Mouse (Mus musculus) gastrocnemius, postnatal 25 days (tissue): ENCODE measurements around the gene Lpin2. TPM values are rescaled to one million over a fixed set of nuclear protein-coding genes. Genes with fewer than 3 reads are reported as not detected.

Source experiments
- DNase-seq: peaks from one replicate; pipeline ENCODE4 v3.0.0; 2022
- total RNA-seq, 2 experiments: library from RNA; stranded (reverse); gene quantifications; 1 replicate in 1 of 2; 2 replicates in 1 of 2; pipeline ENCODE4 v1.2.3; 2021

Gene Lpin2
- total RNA-seq, 2 experiments from 2014 or later, result 4.0 to 4.9 TPM

DNA sequence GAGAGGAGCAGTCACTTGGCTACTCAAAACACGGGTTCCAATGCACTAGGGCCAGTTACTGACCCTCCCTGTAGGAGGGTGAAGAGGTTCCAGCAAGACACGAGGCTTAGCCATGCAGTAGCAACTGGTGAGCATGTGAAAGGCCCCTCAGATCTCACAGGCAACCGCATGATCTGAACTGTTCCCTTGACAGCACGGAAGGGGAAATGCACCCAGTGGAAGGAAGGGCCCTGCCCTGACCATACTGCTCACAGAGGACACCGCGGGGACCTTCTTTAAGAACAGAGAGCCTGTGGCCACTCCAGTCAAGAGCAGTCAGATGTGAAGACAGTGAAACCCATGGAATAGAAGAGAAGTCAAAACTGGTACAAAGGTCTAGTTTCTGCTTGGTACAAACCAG lies 80.8 kb downstream of the Lpin2 start:
- DNase-seq, result no peak

GRCm38 (mm10) chr17:71264739-71265138 lies 82.4 kb downstream of the Lpin2 start:
- DNase-seq, result no peak

- no peak for DNase-seq
These were observed 83.1 kb downstream of the Lpin2 start for GRCm38 (mm10) chr17:71265336-71266051.

DNA sequence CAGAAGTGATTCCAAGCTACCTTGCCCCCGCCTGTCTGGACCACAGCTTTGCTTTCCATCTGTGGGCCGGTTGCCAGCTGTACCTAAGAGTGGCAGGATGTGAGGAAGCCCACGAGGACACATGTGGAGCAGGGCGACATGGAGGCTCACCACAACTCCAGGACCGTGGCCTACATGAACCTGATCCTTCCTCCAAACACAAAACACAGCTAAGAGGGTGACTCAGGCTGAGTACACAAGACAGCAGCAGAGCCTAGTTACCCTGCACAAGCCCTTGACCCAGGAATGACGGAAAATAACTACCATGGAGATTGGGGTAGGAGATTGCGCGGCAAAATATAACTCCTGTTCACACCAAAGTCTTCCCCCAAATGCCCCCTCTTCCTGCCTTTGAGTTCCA lies 85.0 kb downstream of the Lpin2 start:
- no peak for DNase-seq

GRCm38 (mm10) chr17:71268152-71268551 lies 85.8 kb downstream of the Lpin2 start:
- DNase-seq, result no peak

DNA sequence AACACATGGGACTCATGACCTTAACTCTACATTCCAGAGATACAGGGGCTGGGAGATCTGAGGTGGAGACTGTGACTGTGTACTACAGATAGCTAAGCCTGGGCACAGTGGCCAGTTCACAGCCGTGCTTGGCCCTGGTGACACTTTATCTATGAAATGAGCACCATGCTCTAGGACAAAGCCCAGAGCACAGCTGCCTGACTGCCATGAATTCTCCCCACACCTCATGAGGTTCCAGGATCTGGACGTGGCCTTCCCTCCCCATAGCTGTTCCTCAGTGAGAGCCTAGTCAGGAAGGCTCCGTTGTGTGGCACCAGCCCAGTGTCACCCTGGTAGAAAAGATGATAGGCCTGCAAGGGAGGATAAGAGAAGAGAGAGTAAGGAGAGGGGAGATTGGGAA lies 86.2 kb downstream of the Lpin2 start:
- DNase-seq, result no peak

DNA sequence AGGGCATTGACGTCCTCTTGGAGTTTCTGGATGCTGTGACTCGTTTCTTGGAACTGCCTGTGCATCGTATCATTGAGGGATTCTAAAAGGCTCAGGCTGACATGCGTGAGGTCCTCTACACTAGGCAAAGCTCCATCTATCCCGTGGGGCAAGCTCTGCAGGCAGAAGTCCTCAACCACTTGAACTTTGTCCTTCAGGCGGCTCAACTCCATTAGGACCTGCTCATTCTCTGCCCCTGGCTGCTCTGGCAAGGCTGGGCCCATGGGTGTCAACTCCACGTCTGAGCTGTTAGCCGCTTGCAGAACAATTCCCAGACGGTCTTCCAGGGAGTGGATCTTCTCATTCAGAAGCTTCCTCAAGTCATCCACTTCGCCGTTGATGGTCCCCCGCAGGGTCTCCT lies 91.5 kb downstream of the Lpin2 start:
- no peak for DNase-seq

GRCm38 (mm10) chr17:71276771-71277170 lies 94.4 kb downstream of the Lpin2 start:
- no peak for DNase-seq

- DNase-seq, result no peak
These were observed 95.5 kb downstream of the Lpin2 start for GRCm38 (mm10) chr17:71277701-71278491.

- no peak for DNase-seq
These were observed 100.4 kb downstream of the Lpin2 start for GRCm38 (mm10) chr17:71282716-71283115.

DNA sequence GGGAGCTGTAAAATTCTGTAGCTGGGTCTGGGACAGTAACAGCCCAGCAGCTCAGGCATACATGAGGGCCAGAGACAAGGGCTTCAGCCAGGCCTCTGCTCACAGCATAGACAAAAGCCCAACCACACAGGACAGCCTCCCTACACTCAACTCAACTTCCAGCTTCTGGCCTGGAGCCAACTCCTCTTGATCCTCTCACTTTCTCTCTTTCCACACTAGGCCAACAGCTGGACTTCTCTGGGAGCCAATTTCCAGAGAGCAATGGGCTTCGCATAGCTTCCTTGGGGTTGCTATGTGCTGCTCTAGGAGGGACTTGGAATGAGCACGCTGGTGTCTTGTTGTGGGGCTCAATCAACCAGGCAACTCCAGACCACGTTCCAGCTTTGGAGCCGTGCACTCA lies 100.9 kb downstream of the Lpin2 start:
- peak; percentile 71 for DNase-seq

GRCm38 (mm10) chr17:71284890-71285289 lies 102.5 kb downstream of the Lpin2 start:
- peak; percentile 23 for DNase-seq

- peak; percentile 79 for DNase-seq
These were observed 103.6 kb downstream of the Lpin2 start for GRCm38 (mm10) chr17:71285929-71286328.

DNA sequence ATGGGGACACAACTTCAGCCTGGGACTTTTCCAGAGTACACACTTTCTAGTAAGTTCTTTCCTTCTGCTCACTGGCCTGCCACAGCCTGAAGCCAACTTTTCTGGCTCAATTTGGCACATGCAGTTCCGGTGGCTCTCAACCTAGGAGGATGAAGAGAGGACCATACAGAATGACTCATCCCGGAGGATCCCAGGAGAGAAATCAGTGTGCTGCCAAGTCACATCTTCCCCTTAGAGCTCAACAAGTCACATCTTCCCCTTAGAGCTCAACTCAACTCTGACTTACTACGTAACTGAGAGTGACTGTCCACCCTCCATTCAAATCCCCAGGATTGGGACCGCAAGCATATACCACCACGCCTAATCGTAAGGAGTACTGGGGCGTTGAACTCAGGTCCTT lies 105.2 kb downstream of the Lpin2 start:
- no peak for DNase-seq

GRCm38 (mm10) chr17:71288145-71288758 lies 105.9 kb downstream of the Lpin2 start:
- no peak for DNase-seq

- no peak for DNase-seq
These were observed 106.6 kb downstream of the Lpin2 start for GRCm38 (mm10) chr17:71288808-71289548.

- no peak for DNase-seq
These were observed 107.3 kb downstream of the Lpin2 start for GRCm38 (mm10) chr17:71289572-71290176.

DNA sequence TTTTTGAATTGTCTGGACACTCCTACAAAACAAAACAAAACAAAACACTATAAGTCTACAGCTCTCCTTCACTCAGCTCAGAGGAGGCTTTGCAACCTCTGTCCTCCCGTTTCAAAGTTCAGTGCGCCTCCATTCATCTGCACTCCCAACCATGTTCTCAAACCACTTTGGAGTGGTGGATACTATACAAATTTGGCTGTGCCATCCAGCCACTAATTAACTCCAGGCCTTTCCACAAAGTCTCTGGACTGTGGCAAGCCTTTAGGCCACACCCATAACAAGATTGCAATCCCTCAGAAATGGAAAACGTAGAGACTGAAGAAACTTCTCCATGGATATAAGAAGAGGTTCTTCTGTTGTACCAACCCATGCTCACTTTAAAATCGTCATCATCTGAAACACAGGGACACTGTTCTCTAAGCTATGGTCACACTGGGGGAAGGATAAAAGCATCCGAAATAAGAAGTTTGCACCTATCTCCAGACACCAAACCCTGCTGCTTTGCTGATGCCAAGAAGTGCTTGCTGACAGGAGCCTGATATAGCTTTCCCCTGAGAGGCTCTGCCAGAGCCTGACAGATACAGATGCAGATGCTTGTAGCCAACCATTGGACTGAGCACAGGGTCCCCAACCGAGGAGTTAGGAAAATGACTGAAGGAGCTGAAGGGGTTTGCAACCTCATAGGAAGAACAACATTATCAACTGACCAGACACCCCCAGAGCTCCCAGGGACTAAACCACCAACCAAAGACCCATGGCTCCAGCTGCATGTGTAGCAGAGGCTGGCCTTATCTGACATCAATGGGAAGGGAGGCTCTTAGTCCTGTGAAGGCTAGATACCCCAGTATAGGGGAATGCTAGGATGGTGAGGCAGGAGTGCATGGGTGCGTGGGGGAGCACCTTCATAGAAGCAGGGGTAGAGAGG lies 108.4 kb downstream of the Lpin2 start:
- no peak for DNase-seq

DNA sequence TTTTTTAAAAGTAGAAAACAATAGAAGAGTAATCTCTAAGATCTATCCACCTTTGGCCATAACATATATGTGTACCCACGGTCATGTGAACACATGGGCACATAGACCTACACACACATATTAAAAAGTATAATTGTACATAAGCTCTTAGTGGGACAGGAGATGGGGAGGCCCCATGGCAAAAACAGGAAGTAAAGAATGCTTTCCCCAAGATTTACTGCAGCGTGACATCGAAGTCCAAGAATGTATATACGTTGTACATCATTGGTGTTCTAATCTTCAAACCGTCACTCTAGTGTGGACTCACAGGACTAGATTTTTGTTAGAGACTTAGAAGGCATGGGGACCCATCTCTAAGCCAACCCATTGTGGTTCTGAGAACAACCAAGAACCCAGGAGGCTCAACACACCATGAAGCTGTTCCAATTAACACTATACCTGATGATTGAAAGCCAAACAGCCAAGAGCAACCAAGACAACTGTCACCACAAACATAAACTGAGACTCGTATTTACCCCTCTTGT lies 109.6 kb downstream of the Lpin2 start:
- DNase-seq, result no peak

DNA sequence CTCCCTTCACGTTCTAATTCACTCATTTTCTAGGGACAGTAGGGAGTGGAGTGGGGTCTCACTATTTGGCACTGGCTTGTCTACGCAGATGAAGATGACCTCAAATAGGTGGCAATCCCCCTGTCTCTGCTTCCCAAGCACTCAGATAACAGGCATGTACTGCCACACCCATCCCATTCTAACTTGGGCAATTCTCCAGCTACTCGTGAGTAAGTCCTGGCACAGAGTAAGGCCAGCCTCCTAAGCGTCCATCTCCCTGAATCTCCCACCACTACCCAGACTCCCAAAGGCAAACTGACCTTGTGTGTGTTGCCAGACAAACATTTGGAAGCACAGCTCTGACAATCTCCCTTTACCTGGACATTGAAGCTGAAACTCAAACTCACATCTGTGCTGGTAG lies 110.5 kb downstream of the Lpin2 start:
- no peak for DNase-seq

- DNase-seq, result no peak
These were observed 112.2 kb downstream of the Lpin2 start for GRCm38 (mm10) chr17:71294570-71294969.
